Mouse (Mus musculus) spleen, adult 2 months (tissue): Measurements from ENCODE around the gene Mylpf.

Source experiments
- CTCF ChIP-seq: fragments of 200-500 bp; IDR thresholded peaks from 2 replicates; pipeline ENCODE4 v1.5.1; 2011; ENCODE audit warnings: mild to moderate bottlenecking, inconsistent platforms; ENCODE audit not compliant: insufficient read depth, insufficient read length, insufficient replicate concordance; ENCODE audit errors: extremely low read depth
- POLR2A ChIP-seq: fragments of 200-500 bp; IDR thresholded peaks from 2 replicates; pipeline ENCODE4 v1.6.1; 2011; ENCODE audit warnings: low read depth, low read length, inconsistent platforms

- TF ChIP-seq POLR2A: no peak
- TF ChIP-seq CTCF: no peak
Measured at GRCm38 (mm10) chr7:127231826-127232621, 23.3 kb downstream of the Mylpf start.
